Mouse (Mus musculus) ES-CJ7 (cell line): ENCODE data around the gene Spg11.

Source experiments
- DNase-seq: peaks from one replicate; pipeline ENCODE4 v3.0.0; 2011; ENCODE audit warnings: low read depth, low spot score

The Spg11 gene

DNA sequence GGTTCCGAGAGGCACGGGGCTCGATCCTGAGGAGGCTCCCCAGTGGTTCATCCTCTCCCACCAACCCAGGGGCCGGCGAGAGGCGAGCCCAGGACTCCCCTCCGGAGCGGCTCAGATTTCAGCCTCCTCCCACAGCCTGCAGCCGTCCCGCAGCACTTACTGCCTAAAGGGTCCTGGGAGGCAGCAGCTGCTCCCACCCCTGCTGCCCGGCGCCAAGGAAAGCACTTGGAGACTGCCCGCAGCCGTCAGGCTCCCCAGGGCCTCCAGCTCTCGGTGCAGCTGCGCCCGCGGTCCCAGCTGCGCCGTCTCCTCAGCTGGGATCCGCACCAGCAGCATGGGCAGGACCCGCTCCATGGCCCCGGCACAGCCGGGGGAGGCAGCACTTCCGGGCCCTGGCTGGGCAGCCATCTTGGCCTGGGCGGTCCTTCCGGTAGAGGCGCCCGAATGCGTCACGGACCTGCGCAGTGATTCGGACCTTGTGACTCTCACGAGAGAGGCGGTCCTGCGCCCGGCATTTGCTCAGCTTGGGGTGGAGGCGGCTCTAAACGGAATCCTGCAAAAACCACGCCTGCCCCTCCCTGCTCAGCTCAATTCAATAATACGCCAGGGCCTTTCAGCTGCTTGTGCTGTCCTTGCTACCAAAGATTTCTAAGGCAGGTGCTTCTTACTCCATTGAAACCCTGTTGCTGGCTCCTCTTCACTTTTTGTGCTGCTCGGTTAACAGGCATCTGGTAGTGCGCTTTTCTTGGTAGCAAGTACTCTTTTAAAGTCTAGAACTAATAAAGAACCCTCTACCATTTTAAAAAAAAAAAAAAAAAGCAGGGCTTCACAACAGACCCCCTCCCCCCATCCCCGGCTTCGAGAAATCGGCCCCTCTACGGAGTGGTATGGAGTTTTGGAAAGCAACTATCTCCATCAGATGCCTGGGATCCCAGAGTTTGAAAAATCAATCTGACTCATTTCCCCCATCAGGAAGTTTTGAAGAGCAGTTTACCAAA is at the start of gene Spg11:
Gene Spg11, minus strand, starts transcription at position 426 of the 998 bp plus-strand sequence.
- DNase-seq = peak; percentile 98

DNA sequence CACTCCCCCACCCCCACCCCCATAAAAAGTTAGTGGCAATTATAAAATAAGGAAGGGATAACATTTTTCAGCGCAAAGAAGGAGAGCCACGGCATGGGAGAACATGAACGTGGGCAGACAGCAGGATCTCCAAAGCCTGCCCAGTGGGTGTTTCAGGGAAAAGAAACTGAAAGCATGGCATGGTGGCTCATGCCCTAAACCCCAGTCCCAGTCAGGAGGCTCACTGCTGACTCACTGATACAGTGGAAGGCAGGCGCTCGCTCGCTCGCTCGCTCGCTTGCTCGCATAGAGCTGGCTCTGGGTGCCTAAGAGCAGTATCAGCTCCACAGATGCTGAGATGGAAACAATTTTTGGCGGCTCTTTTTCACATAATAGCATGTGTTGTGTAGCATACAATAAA is 46.1 kb upstream of the Spg11 start:
- no peak for DNase-seq

DNA sequence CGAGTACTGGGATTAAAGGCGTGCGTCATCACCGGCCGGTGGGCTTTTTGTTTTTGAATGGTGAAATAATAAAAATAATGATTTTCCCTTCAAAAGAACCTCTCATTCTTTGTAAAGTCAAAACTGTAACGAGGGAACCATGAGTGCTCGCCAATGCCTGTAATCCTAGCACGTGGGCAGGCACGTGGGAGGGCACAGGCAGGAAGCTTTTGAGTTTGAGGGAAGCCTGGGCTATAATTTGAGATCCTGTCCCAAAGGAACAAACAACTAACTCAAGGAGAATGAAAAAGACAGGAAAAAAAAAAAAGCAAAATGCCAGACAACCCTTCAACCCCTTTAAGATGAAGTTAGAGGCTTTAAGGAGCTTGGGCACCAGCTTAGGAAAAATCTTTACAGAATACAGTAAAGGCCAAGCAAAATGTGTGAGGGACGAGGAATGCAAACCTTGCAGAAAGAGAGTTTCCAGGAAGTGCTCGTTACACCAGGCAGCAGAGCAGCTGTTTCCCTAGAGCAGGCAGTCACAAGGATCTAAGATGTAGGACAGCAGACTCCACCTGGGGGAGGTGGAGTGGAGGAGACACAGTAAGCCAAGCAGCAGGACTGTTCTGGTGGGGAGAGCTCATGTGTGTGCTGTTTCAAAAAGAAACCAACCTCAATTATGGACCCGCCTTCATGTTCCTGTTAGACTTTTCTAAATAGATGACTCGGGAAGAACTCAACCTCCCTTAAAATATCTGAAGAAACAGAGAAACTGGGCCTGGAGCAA is 45.4 kb upstream of the Spg11 start:
- no peak for DNase-seq

DNA sequence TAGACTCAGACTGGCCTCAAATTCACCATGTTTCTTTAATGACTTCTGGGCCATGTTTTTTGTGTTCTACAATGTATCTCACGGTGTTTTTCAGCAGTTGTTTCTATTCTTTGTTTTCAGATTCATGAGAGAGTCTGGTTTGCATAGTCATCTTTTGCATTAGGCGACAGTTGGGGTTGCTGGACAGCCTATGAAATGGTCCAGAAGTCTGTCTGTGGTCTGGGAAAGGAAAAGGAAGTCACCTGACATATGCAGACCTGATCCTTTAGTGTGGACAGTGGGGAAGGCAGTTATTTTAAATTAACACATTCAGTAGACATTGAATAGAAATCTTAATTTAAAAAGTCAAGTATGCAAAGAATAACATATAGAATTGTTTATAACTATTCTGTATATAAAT is 44.3 kb upstream of the Spg11 start:
- DNase-seq = no peak

DNA sequence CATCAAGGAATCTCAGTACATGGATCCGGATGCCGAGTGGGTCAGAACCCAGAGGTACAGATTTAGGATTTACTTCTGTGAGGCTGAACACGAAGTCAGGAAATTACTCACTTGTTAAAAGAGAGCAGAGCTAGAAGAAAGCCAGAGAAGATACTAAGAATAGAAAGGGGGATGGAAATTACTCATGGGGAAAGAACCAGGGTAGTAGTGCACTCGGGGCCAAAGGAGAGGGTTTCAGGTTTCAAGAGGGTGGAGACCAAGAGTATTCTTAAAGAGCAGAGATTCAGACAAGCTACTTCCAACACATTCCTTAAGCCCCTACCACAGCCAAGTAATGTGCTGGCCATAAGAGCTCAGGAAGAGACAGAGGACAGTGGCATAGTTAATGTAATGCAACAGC is 43.4 kb upstream of the Spg11 start:
- DNase-seq = peak; percentile 46

DNA sequence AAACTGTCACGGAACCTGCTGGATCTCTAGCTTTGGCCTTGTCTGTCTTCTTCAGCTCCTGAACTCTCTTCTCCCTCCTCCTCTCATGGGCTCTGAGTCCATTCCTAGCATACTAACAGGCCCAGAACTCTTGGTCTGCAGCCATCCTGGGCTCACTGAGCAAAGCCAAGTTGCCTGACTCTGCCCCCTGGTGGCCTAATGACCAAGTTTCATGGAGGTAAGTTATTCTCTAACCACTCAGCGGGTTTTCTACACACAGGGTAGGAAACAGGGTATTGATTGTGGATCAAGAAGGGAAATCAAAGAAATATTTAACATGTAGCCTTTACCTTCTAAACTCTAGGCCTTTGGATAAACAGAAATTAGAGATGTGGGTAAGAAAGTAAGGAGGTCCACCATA is 42.5 kb upstream of the Spg11 start, which contains the start of gene Trim69:
Gene Trim69, plus strand, starts transcription at position 21 of the 400 bp plus-strand sequence.
- DNase-seq = peak; percentile 75

DNA sequence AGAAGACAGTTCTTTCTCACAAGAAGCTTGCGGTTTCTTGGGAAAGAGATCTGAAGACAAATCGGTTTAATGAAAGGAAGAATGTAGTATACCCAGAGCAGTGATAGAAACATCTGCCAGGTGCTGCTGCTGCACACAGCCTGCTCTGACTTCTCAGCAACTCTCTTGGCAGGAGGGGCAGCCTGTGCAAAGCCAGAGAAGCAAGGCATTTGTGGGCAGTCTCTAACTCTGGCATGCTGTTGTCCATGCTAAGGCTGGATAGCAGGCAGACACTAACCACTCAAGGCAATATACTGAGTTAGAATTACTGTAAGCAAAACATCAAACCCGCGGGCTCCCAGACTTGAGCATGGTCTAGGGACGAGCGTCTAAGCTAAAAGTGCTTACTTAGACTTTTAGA is 41.5 kb upstream of the Spg11 start:
- no peak for DNase-seq

DNA sequence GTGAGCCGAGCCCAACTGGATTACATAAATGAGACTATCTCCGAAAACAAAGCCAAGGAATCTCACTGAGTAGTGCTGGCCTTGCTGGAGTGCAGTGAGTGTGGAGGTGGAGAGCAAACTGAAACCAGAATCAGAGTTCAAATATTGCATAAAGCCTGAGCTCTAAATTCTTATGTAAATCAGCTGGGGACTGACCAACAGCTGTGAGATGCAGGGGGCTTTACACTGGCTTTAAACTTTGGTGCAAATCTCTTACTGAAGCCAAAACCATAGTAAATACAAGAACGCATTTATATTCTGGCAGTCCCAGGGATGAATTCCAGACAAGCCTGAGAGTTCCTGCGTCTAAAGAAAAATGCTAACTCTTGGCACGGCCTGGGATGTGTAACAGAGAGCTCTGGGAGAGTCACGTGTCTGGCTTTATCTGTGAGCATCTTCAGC is 40.2 kb upstream of the Spg11 start:
- DNase-seq = no peak

DNA sequence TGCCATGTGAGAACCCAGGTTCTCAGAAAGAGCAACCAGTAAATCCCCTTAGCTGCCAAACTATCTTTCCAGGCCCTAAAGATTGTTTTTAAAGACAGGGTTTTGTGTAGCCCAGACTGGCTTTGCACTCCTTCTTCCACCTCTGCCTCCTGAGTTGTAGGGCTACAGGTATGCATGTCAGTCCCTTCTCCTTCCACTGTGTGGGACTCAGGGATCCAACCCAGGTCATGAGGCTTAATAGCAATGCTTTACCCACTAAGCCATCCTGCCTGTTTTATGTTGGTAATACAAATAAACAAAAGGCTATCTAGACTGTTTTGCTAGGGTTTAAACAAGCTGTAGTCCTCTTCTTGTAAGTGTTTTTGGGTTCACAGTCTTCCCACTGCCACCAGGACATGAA is 39.4 kb upstream of the Spg11 start:
- no peak for DNase-seq

DNA sequence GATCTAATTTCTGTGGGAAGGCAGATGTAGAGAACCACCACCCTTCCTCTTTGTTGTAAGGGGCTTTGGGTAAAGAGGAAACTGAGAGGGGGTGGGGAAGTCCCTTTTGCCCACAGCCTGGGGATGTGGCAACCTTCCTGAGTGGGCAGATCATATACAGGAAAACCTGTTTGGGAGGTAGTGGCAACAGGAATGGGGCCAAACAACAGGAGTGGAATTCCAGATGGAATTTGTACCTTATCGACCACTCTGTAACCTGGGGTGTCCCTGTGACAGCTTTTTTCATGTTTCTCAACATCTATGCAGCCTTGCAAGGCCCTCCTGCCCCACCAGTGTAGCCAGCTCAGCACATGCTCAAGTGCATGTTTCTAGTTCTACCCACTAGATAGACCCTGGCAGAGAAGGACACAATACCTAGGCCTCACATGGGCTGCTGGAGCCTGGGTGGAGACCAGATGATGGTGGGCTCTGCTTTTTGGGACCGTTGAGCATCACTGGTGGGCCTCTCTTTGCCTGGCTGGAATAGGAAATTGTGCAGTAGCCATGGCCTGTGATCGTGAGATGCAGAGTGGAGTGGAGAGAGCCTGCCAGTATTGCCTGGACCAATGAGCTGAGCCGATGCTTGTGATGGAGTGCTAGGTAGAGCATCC is 38.0 kb upstream of the Spg11 start:
- DNase-seq = no peak

DNA sequence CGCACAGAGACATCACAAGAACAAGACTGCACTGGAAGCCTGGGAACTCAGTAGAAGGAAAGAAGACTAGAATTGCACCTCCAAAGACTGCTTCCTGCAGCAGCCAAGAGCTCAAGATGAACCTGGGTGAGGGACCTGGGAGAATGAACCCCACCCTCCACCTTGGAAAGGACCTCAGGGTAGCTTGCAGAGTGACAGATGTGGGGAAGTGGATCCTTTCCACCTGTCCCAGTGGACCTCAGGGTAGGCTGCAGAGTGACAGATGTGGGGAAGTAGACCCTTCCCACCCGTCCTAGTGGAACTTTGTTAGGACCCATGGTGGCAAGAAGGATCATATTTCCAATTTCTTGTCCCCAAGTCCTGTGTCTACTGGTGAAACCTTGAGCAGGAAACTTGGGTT is 37.1 kb upstream of the Spg11 start:
- no peak for DNase-seq

DNA sequence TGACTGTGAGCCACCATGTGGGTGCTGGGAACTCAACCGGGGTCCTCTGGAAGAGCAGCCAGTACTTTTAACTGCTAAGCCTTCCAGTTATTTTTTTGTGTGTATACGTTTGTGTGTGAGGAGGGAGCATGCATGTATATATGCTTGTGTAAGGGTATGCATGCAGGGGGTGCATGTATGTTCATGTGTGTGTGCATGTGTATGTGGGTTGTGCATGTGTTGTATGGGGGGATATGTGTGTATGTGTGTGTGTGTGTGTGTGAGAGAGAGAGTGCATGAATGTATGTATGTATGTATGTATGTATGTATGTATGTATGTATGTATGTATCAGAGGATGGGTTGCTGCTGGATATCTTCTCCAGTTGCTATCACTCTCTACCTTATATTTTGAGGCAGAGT is 36.3 kb upstream of the Spg11 start:
- DNase-seq = no peak

DNA sequence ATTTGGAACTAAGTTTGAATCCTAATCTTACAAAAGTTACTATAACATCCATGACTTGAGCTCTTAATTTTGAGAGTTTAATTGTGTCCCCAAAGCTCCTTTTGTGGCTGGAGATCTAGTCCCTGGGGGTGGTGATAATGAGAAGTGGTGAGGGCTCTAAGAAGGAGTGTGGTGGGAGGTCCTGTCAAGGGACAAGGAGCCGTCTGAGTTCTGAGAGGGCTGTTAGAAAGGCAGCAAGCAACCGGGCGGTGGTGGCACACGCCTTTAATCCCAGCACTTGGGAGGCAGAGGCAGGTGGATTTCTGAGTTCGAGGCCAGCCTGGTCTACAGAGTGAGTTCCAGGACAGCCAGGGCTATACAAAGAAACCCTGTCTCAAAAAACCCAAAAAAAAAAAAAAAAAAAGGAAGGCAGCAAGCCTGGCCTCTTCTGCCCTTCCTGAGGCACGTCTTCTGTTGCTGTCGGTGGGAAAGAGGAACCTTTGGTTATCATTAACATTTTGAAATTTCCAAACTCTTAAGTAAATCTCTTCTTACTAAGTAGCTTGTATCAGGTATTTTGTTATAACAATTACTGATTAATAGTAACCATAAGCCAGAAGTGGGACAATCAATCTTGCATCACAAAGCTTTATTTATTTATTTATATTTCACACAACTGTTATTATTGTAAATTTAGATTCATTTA is 35.6 kb upstream of the Spg11 start:
- no peak for DNase-seq

DNA sequence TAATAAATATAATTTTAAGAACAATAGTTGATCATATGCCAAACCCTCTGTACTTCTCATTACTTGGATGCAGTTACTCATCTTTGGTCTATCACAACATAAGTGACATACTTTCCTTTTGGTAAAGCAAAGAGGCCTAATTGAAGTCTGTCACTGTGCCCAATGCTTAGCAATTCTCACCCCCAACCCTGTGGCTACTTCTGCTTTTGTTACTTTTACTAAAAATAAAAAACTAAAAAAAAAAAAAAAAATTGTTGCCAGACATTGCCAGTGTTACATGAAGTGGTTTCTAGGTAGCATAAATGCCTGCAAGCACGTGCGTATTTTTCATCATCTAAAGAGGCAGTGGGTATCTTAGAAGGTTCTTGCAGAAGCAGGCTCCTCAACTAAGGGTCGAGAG is 34.7 kb upstream of the Spg11 start:
- DNase-seq = no peak

DNA sequence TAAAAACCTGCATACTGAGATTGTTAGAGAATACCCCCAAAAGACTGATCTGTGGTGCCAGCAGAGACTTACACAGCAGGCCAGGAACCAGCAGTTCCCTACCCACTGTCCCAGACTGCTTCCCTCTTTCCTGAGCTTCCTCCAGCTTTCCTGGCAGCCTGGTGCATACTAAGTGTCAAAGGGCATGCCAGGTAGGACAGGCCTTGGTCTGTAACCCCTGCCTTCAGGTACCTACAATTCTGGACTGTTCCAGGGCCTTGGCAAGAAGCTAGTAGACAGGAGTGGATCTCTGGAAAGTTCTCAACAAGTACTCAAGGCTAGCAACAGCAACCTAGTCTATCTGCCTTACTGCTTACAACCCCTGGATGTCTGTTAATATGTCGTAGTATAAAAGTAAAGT is 33.0 kb upstream of the Spg11 start:
- no peak for DNase-seq

DNA sequence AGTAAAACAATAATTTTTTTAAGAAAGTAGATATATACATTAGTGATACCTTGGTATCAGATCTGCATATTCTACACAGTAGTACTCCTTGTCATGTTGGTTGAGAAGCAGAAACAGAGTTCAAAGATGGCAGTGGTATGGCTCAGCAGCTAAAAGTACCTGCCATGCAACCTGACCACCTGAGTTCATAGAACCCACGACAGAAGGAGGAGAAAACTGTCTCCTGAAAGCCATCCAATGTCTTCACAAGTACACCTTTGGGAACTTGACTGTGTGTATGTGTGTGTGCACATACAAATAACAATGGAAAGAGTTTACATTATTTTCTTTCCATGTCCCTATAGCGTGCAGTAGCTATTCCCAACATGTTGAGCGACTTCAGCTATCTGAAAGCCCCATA is 31.5 kb upstream of the Spg11 start:
- DNase-seq = no peak

DNA sequence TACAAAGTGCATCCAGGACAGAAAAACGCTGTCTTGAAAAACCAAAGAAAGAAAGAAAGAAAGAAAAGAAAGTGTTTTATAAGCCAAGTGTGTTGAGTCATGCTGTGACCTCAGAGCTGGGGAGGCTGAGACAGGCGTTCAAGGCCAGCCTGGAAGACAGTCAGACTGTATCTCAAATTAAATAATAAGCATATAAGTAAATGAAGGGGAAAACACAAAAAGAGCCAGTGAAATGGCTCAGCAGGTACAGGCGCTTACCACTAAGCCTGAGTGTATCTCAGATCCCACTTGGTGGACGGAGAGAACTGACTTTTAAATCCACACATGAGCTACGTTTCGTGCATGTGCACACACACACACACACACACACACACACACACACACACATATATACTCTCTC is 31.1 kb upstream of the Spg11 start:
- DNase-seq = no peak

DNA sequence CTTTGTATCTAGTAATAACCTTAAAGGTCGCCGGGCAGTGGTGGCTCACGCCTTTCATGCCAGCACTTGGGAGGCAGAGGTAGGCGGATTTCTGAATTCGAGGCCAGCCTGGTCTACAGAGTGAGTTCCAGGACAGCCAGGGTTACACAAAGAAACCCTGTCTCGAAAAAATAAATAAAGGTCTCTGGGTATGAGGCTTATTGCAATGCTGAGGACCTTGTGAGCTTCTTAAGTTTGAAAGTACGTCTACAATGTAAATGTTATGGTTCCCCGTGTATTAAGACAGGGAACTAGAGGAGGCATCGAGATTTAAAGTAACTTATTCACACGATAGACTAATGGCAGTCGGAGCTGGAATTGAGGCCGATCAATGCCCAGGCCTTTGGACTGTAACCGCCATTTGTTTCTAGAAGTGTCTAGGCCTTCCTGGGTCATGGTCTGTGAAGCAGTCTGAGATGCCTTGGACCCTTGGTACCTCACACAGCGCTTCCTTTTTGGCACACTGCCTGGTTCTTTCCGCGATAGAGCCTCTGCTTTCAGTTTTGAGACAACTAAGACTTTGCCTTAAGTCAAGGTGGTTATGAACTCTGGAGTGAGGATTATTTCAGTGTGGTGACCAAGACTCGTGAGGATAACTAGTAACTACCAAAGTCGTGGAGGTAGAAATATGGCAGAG is 30.2 kb upstream of the Spg11 start:
- DNase-seq = no peak

DNA sequence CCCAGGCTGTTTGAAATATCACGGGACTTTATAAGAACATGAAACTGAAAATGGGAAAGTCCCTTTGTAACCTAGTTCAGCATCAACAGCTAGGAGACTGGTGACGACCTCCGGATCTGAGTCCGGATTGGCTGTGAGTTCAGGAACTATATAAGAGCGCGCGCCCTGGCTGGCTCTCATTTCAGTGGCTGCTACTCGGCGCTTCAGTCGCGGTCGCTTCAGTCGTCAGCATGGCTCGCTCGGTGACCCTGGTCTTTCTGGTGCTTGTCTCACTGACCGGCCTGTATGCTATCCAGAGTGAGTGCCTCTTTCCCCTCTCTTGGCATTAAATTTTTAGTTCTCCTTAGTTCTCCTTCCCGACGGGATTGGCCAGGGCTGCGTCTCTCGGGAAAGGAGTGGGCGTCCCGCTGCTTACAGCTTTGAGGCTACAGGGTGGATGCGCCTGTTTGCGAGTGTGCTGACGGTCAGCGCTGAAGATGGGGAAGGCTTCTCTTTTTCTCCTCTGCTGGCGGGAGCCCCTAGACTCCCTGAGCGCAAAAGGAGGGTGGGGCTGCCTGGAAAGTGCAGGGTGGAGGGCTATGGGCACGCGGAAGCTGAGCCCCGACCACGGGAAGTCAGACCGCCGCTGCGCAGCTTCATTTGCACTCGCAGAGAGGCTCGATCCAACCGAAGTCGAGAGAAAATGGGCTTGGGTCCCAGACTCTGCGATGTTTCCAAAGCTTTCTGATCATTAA is 29.5 kb upstream of the Spg11 start, which contains the start of gene B2m:
Gene B2m, plus strand, starts transcription at position 179 of the 734 bp plus-strand sequence.
- DNase-seq = peak; percentile 90

DNA sequence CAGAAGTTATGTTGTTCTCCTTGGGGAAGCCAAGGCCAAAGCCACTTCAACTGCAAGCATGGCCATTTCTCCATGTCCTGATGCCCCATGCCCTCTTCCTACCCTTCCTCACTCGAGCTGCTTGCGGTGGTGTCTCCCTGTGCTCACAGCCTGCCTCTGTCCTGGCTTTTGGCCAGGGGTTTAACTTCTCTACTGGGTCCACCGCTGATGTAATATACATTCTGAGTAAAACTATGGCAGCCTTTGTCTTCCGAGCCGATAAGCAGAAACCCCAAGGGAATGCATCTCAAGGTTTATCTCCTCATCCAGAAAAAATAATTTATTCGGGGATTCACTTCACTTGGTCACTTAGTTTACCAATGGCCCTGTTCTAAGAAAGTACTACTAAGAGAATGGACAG is 28.5 kb upstream of the Spg11 start:
- no peak for DNase-seq
